Mouse (Mus musculus): ENCODE results near the gene Smyd3.

GRCm38 (mm10) chr1:179176861-179177658, 340.8 kb downstream of the Smyd3 start:
- TF ChIP-seq MAX (IDR thresholded peaks at IDR 0.05) (no peak), CTCF (IDR thresholded peaks at IDR 0.05; ENCODE audit: control insufficient read depth, insufficient read depth, insufficient read length) (no peak)

All from C2C12 (cell line).